Mouse (Mus musculus) adrenal gland, adult 8-10 months (tissue): Measurements from ENCODE around the gene Cybc1. TPM values are rescaled to one million over a fixed set of nuclear protein-coding genes. Genes with fewer than 3 reads are reported as not detected.

Experiments
- DNase-seq: peaks from one replicate; pipeline ENCODE4 v3.0.0; 2022
- total RNA-seq, 4 experiments: library from RNA; stranded (reverse); gene quantifications; 2 replicates each; pipeline ENCODE4 v1.2.4; 2022

Cybc1 gene
- total RNA-seq, result 10 to 100 TPM; 24.8 to 31.1 (median 29.1) TPM

DNA sequence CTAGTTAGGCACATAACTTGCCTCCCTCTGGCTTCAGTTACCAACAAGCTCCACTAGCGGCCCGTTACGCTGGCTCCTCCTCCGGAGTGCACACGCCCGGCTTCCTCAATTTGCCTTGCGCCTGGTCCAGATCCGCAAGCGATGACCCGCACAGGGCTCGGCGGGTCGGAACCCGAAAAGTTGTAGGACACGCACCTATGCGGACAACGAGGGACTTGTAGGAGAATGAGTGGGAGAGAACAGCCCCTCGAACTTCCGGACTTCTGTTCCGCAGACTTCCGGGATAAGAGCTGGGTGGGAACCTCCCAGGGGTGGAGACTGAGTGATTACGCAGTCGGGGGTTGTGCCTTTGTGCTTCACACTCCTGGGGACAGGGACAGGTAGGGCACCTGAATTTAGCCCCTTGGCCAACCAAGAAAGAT, at the start of gene Cybc1:
TSS of gene Cybc1 (minus strand) at position 305 of the 422 bp plus-strand sequence.
- DNase-seq, result peak; percentile 75

DNA sequence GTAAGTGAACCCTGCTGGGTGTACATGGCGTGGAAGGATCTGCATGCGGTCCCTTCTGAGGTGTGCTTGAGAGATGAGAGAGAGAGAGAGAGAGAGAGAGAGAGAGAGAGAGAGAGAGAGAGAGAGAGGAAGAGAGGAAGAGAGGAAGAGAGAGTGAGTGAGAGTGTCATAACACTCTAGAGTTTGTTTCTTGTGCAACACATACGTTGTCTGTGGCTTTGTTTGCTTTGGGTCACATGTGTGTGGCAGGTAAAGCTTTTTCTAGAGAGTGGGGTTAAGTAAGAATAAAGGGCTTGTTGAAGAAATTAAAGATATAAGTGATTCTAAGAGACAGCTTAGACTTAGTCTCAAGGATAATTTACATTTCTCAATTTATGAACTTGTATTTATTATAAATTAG, 48.9 kb upstream of the Cybc1 start:
- no peak for DNase-seq

DNA sequence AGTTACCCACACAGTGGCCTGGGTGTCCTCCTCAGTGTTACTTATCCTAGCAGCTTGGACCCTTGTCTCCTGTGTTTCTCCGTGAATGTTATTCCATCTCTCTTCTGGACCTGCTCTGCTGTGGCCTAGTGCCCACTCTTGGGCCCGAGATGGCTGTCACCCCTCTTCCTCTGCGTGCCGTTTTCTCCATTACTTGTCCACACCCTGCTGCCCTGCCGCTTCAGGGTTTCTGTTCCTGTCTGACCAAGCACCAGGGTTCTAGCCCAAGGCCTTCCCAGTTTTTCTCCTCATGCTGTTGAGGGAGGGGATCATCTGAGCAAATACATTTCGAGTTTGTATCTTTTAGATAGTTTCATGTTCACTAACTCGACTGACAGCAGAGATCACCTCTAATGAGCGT, 48.4 kb upstream of the Cybc1 start:
- DNase-seq, result no peak

DNA sequence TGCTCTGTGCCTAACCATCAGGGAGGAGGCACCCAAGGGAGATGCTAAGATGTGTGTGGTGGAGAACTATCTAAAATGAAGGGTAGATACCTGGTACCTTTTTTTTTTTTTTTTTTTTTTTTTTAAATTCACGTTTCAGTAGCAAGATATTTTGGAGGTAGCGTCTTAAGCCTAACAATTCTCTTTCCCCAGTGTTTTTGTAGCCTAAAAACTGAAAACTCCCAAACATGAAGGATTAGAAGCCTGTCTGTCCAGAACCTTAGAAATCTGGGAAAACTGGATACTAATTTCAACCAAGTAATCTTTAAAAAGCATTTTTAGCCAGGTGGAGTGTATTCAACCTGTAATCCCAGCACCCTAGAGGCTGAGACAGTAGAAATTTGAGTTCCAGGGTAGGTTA, 32.0 kb upstream of the Cybc1 start:
- DNase-seq, result no peak

DNA sequence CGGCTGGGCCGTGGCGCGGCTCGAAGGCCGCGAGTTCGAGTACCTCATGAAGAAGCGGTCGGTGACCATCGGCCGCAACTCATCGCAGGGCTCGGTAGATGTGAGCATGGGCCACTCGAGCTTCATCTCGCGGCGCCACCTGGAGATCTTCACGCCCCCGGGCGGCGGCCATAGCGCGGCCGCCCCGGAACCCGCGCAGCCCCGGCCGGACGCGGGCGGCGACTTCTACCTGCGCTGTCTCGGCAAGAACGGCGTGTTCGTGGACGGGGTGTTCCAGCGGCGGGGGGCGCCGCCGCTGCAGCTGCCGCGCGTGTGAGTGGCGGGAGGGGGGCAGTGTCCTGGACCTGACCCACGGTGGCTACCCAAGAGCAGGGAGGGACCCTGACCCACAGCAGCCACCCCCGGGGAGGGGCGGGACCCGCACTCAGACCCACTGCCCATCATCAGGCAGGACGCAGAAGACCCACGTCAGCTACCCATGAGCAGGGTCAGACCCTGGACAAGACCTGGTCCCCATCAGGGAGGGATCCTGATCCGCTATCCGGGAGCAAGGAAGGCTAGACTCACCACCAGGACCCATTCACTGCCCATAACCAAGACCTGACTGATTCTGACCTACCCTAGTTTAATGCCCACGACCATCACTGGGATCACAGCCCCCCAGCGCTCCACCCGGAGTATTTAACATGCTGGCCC, 31.2 kb upstream of the Cybc1 start:
- DNase-seq, result peak; percentile 40

DNA sequence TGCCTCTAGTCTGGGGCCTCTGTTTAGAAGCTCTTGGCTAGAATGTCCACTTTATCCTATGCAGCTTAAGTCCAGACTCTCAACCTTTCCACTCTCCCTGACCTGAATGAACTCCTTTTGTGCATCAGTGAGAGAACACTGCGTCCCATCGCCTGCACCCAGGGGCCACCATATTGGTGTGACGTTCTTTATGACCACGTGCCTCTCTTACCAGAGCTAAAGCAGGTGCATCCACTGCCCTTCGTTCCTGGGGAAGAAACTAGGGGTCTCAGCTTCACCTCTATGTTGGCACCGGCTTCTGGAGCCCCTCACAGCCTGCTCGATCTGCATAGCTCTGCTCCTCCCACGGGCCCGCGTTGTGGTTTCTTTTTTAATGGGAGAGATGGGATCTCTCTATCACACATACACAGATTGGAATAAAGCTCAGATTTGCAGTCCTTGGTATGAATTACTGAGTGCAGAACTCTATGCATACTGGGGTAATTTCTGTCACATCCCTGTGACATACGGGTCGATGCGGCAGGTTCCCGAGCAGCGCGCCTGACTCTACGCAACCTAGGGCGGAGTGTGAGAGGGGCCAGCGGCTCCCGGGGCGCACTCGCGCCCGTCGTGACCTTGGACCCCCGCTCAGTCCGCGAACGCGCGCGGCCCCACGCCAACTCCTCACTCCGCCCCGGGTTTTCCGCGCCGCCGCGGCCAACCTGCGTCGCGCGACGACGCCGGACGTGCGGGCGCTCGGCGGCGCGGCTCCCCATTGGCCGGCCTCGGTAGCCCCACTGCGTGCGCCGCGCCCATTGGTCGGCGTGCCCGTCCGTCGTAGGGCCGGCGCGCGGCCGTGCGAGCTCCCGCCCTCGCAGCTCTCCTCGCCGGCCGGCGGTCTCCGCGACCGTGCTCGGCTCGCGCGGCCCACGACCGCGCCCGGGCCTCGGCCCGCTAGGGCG, 30.3 kb upstream of the Cybc1 start, which contains the start of gene Foxk2:
TSS of gene Foxk2 (plus strand) at position 831 of the 941 bp plus-strand sequence.
- DNase-seq, result peak; percentile 81

DNA sequence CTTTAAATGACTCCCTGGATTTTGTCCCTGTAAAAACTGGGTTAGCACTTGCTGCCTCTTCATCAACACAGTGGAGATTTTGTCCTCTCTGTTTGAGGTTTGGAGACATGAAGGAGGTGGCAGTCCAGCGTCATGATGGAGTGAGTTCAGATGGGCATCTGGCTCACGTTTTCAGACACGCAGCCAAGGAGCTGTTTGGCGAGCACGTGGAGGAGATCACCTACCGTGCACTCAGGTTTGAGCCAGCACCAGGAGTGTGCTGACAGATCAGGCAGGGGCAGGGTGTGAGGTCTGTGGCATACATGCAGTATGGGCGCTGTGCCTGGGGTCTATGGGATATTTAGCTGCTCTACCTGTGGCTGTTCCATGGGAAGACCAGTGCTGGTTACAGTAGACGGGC, 21.1 kb upstream of the Cybc1 start:
- DNase-seq, result no peak

DNA sequence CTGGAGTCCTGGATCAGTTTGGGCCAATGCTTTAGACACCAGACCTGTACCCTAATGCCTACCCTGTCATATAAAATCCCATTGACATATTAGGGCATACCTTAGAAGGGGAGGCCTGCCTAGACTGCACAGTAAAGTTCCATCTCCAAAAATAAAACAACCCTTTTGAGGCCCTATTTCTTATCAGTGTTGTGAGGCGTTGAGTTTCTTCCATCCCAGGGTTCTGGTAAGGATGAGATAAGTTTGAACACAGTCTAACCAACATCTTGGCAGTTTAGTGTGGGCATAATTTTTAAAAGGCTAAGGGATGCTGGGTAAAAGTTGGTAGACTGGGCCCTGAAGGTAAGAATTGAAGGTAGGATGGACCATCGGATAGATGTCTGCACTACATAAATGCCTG, 10.5 kb upstream of the Cybc1 start:
- DNase-seq, result no peak

DNA sequence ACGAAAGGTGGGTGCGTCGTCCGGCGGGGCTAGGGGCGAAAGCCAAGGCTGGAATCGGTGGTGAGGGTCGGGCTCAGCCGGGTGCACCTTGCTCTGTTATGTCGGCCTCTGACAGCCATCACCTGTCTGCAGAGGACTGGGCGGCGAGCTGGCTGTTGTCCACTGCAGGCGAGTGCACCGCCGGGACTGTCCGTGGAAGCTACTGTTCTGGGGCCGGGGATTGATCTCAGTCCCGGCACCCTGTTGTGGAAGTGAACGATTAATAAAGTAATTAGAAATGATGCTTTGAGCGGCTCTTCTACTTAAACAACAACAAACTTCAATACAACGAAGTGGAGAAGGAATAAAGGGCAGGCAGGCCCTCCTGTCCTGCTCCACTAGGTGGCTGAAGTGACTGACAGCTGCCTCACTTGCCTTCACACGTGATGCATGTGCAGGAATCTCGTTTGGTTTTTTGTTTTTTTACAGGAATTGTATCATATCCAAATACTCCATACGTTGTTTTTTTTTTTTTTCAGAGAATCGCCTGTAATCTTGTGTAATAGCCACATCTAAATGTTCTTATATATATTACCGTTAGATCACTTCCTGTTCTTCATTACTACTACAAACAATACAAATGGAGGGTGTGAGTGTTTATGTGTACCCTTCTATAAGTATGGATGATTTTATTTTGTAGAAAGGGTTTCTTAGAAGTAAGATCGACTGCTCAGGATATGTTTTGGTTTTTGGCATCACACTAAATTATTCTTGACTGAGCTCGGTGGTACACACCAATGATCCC, 8.4 kb upstream of the Cybc1 start:
- DNase-seq, result no peak

DNA sequence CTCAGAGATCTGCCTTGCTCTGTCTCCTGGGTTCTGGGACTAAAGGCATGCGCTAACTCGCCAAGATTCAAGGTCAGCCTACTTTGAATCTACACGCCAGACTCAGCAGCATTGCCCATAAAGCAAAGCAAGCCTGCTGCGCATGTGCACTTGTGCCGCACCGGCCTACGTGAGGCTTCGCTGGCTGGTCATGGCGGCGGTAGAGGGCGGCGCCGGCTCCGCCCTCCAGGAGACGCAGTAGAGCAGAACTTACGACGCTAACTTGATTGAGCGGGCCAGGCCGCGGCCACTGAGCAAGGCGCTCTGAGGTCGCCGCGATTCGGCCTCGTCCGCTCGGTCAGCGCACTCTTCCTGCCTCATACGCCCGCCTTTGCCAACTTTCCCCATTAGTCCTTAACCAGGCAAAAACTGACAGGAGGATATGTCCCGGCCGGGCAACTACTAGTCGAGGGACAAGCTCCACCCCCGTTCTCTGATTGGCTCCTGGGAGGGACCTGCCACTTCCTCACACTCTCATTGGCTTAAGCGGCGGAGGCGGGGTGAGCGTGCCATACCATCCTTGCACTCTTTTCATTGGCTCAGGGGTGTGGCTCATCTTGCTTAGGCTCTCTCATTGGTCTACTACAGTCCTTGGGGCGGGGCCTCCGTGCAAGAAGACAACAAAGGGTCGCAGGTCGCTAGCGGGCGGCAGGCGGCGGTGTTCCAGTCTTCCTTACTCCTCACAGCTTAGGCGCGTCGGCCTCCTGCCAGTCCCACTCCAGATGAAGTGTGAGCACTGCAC, 7.6 kb upstream of the Cybc1 start, which contains the start of gene Narf:
TSS of gene Narf (plus strand) at position 690 of the 781 bp plus-strand sequence.
- DNase-seq, result peak; percentile 100

DNA sequence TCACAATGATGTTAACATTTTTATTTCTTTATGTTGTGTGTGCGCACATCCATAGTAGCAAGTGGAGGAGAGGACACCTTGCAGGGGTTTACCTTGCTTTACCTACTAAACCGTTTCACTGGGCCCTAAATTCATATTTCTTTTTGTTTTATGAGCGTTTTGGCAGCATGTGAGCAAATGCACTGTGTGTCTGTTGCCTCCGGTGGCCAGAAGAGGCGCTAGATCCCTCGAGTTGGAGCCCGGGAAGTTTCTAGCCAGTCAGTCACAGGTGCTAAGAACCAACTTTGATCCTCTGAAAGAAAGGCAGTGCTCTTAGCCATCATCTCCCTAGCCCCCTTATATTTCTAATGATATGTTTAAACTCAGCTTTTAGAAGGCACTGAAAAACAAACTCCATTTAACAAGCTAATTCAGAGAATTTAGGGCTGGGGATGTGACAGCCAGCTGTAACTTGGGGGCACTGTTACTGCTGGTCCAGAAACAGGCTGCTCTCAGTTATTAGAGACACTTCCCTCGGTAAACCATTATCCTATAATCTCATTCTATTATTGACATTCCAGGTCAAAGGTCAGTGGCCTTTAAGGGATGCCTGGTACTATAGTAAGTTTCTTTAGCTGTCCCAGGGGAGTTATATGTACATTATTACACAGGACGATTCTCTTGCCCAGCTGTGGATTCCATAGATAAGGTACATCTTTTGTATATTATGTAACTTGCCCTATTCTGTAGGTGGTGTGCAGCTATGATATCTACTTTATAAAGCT, 6.5 kb upstream of the Cybc1 start:
- no peak for DNase-seq

DNA sequence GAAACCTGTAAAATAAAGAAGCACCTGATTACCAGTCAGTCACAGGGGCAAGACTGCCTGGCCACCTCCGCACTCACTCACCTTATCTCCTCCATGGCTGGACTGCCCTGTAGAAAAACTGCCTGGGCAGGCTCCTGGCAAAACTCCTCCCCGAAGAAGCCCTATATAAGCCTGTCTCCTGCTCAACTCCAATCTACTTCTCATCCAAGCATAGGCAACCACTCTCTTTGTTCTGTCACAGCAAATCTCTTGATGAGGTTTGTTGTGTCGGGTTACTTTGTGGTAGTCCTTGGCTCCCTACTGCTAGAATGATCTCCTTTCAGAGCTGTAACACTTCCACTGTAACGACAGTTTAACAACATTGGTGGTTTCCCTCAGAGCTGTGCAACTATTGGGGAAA, 3.6 kb upstream of the Cybc1 start:
- DNase-seq, result no peak

DNA sequence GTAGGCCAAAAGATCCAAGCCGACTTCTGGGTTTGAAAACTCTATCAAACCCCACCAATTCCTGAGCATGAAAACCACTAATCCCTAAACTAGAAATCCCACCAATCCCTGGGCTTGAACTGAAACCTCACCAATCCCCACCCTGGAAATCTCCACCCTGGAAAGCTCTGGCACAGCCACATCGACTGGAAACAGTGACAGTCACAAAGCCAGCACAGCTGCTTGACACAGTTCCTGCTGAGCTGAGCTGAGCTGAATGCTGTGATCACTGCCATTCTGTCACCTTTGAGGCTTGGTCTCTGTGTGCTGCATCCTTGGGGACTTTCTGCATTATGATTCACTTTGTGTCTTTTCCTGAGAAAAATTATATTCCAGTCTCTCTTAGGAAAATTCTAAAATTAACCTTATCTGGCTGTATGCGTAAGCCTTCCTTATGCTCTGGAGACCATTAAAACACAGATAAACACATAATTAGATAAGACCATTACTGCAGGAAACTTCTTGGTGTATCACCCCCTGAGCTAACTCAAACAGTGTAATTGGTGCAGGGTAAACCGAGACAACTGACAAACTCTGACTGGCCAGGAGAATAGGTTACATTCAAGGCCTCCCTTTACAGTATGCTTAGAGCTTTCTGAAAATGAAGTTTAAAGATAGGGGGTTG, 2.6 kb upstream of the Cybc1 start:
- DNase-seq, result no peak

DNA sequence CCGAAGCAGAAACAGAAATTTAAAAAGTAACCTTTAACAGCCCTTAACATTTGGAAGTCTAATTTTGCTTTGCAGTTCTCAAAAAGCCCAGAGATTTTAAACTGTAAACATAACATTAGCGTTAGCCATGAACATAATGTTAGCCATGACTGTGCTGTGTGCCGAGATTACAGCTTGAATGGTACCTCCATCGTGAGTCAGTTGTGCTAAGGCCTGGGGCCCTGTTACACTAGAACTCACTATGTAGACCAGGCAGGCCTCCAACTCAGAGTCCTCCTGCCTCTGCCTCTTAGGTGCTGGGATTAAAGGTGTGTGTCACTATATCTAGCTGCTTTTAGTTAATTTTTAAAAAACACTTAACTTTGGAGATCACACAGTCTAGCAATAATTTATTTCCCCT, 2.1 kb upstream of the Cybc1 start:
- DNase-seq, result no peak

DNA sequence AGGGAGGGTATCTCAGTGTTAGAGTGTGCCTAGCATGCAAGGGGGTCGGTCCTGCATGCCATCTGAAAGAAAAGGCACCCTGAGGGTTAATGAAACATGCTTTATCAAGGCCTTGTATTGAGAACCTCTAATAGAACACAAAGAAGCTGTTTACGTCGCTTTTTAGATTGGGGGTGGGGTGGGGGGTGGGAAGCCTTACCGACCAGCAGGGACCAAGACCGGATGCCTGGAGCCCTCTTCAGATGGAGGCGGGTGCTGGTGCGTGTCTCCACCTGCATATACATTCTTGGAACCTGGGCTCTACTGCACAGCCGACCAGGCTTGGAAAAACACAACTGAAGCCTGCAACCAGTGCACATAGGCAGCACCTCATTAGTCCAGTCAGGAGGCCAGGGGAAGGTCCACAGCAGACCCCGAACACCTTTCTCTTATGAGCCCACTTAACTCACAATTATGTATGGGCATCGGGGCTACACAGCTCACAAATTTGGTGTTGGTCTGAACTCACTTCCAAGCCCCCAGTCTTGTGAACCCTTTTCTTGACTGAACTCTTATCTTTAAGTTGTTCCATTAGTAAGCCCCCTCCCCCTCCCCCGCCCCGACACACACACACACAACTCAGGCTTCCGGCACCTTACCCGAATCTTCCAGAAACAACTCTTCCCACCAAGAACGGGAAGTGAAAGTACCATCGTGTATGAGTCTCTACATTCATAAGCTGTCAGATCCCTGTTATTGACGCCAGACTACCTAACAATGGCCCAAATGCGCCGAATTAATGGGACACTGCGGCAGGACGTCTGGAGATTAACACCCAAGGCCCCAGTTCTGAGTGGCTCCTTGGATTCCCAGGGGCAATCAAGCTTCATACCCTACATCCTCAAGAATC, 749 bp downstream of the Cybc1 start:
- DNase-seq, result no peak

DNA sequence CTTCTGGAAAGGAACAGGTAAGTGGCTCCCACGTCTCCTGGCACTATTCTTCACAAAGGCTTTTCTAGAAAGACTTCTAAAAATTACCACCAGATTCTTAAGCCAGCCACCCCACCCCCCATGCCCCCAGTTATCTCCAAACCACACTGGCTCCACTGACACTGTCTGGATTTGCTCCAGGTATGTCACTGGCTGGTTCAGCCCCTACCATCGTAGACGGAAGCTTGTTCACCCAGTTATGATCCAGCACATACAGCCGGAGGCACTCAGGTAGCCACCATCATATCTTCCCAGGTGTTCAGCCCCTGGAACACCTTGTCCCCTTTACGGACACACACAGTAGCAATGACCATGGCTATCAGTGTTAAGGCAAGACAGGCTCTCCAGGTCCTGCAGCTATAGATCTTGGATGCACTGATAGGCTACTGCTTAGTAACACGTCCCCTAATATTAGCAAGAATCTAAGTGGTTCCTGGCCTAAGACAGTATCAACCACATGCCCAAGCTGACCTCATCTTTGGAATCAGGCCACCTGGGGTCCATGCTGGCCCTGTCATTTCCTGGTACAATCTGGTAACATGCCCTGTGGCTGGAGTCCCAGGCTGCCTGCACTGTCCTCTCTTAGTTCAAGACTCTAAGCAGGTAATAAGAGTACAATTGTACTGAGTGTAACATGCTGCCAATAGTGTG, 7.7 kb downstream of the Cybc1 start:
- DNase-seq, result no peak

DNA sequence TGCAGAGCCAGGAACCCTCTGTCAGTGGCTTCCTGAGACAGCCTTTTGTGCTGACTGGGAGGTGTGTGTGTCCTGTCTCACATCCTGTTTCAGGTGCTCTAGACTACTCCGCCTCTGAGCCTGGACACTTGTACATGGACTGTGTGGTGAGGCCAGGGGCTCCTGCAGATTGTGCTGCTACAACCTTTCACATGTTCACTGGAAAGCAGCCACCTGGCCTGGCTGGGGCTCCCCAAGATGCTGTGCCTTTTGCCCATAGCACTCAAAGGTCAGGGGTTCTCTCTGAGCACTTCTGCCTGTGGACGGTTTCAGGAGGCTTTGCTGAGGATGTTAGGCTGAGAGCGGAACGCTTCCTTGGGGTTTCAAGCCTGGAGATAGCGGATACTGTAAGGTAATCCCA, 8.4 kb downstream of the Cybc1 start:
- DNase-seq, result no peak

DNA sequence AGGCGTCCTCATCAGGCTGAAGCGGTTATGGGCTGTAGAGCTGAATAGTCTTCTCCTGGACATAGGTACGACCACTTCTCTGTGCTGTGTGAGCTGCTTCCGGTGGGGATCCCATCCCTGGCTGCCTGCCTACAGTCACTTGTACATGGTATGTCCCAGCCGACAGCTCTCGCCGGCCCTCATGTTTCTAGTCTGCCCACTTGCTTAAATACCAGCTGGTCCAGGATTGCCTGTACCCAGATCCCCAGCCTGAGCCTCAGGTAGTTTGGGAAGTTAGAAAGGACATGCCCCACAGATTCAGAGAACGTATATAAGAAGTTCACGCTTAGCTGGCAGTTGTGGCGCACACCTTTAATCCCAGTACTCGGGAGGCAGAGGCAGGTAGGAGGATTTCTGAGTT, 9.3 kb downstream of the Cybc1 start:
- no peak for DNase-seq

DNA sequence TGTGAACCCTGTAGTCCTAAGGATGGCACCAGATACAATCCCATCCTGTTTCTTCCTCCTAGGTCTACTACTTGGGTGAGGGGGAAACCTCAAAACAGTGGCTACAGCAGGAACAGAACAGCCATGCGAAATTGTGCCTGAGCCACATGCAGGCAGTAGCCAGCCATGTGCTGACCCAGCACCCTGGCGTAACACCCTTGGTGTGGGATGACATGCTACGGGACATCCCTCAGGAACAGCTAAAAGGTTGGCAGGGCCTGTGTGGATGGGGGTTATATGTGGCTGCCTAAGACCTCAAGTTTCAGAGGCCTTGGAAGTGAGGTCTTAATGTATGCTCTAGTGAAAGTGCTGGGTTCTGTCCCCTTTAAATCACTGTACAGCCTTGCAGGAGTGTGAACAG, 12.3 kb downstream of the Cybc1 start:
- no peak for DNase-seq
